14 mouse cellular contexts compared by ENCODE assay signal in genomic region chr19:9047946-9048387, GRCm38 (mm10). TPM values are rescaled to one million over a fixed set of nuclear protein-coding genes. Genes with fewer than 3 reads are reported as not detected.
DNase-seq lines count a peak whose midpoint lies in the region; ATAC-seq and TF ChIP-seq lines count a peak whose summit lies in the region.
"Had no signal": no experiment of that assay in that cellular context is flagged by ENCODE, and none has a peak within 500 bp of the region (broad histone marks: within the 10 kb centered on the region; RNA-seq: fewer than 3 reads in every experiment).

No protein-coding gene starts in this region.

- 40% methylated on average over 1 of the region's 1 CpGs for WGBS in liver, postnatal 0 days (ENCODE audit: insufficient replicate concordance)

- TF ChIP-seq EP300 in liver, postnatal 0 days (IDR thresholded peaks at IDR 0.05; ENCODE audit: low read depth): no peak

- H3K4me1 ChIP-seq in liver, postnatal 0 days (ENCODE audit: insufficient read depth): peaks cover 29% of the 10 kb centered on the region
- H3K4me1 ChIP-seq: hindbrain, embryonic 15.5 days had no signal

- no peak overlapping the region for H3K4me3 ChIP-seq in gastrocnemius, adult 2 months
- no peak overlapping the region for H3K4me3 ChIP-seq in liver, postnatal 0 days (ENCODE audit: low read depth, low read length)
- H3K4me3 ChIP-seq in layer of hippocampus, adult 2 months: no peak overlapping the region
- H3K4me3 ChIP-seq: hindbrain, embryonic 15.5 days; limb, embryonic 15.5 days had no signal

- no peaks in the 10 kb centered on the region for H3K27me3 ChIP-seq in liver, postnatal 0 days (ENCODE audit: insufficient read depth, low read length)
- H3K27me3 ChIP-seq: hindbrain, embryonic 15.5 days; limb, embryonic 15.5 days had no signal

- no peak for TF ChIP-seq CTCF in gastrocnemius, adult 2 months (IDR thresholded peaks at IDR 0.05)
- no peak for TF ChIP-seq CTCF in liver, postnatal 0 days (IDR thresholded peaks at IDR 0.05; ENCODE audit: low read depth)
- TF ChIP-seq CTCF in layer of hippocampus, adult 2 months (conservative IDR thresholded peaks at IDR 0.05): no peak

- no peak for DNase-seq in gastrocnemius, adult 2 months
- DNase-seq in gastrocnemius, postnatal 36 days: no peak
- DNase-seq in kidney, postnatal 14 days: peak; percentile 37
- DNase-seq in kidney, adult 11 months: no peak
- DNase-seq in NIH3T3 (ENCODE audit: low read depth): peak; percentile 47
- no peak for DNase-seq in liver, postnatal 0 days
- DNase-seq in layer of hippocampus, adult 2 months (ENCODE audit: low spot score in 2 of 2): no peak
- no peak for DNase-seq in gastrocnemius, postnatal 4 days (ENCODE audit: low spot score in 2 of 2)
- DNase-seq: adrenal gland, postnatal 25 days; cerebellum, postnatal 10 days had no signal

- peaks cover 4% of the 10 kb centered on the region; the same call in 1 of the 2 replicates for H3K9me3 ChIP-seq in liver, postnatal 0 days (ENCODE audit: low read length)
- H3K9me3 ChIP-seq: hindbrain, embryonic 15.5 days; limb, embryonic 15.5 days had no signal

- peak overlapping the region; percentile 53 for H3K4me2 ChIP-seq in liver, postnatal 0 days (ENCODE audit: low read depth, low read length)
- H3K4me2 ChIP-seq: hindbrain, embryonic 15.5 days; limb, embryonic 15.5 days had no signal

- no peak for ATAC-seq in liver, postnatal 0 days

- H3K9ac ChIP-seq in liver, postnatal 0 days (replicated peaks): no peak overlapping the region
- H3K9ac ChIP-seq: hindbrain, embryonic 15.5 days; limb, embryonic 15.5 days had no signal

- H3K27ac ChIP-seq in gastrocnemius, adult 2 months: peak overlapping the region; percentile 21; the same call in 1 of the 2 replicates
- H3K27ac ChIP-seq in liver, postnatal 0 days (ENCODE audit: low read depth): no peak overlapping the region
- H3K27ac ChIP-seq in layer of hippocampus, adult 2 months: no peak overlapping the region
- H3K27ac ChIP-seq: hindbrain, embryonic 15.5 days; limb, embryonic 15.5 days had no signal

- H3K36me3 ChIP-seq in liver, postnatal 0 days (replicated peaks; ENCODE audit: insufficient read depth, low read length): no peaks in the 10 kb centered on the region
- H3K36me3 ChIP-seq: hindbrain, embryonic 15.5 days; limb, embryonic 15.5 days had no signal

- intact Hi-C loops in gastrocnemius, adult 2 months (cut with DNase I): no loop called here
- intact Hi-C loops in gastrocnemius, postnatal 36 days (cut with DNase I): no loop called here

RNA-seq across cellular contexts. Expression of gene Scgb1a1, which starts 39.8 kb away (rescaled TPM):
- total RNA-seq in gastrocnemius, adult 2 months (2021): not detected
- not detected for total RNA-seq in gastrocnemius, postnatal 36 days (2021)
- polyA plus RNA-seq in liver, postnatal 0 days (2015; fragmentation: Nextera tagmentation; extraction: Ambion mirVana): 0.85 and 3.7 TPM in 2 replicates
- not detected for total RNA-seq in layer of hippocampus, adult 2 months (2021)
- 1 to 10 TPM; 1.7 to 5.3 TPM for total RNA-seq in gastrocnemius, postnatal 4 days (2021)
- total RNA-seq: adrenal gland, postnatal 25 days; layer of hippocampus, postnatal 14 days; monocyte, adult 5-6 weeks had no signal
- polyA plus RNA-seq: hindbrain, embryonic 15.5 days had no signal

RNA-seq across cellular contexts. Expression of gene Ahnak, which starts 58.9 kb away (rescaled TPM):
- total RNA-seq in gastrocnemius, adult 2 months (2021): 100 to 1,000 TPM; 212 to 217 TPM
- total RNA-seq in gastrocnemius, postnatal 36 days (2021): 100 to 1,000 TPM; 171 to 208 TPM
- polyA plus RNA-seq in liver, postnatal 0 days (2015; fragmentation: Nextera tagmentation; extraction: Ambion mirVana): 3.5 and 4.0 TPM in 2 replicates
- 10 to 100 TPM; 19.4 to 21.9 TPM for total RNA-seq in layer of hippocampus, adult 2 months (2021)
- 100 to 1,000 TPM; 377 to 414 TPM for total RNA-seq in gastrocnemius, postnatal 4 days (2021)

Comparison
In these comparisons a context has a peak if more than half of its experiments do, and no peak if none do; other contexts are left out.
1. DNase-seq: peak in kidney, postnatal 14 days (single experiment) and NIH3T3 (single experiment); none in gastrocnemius, adult 2 months (single experiment), gastrocnemius, postnatal 36 days (0 of 2), kidney, adult 11 months (single experiment), liver, postnatal 0 days (single experiment), layer of hippocampus, adult 2 months (0 of 2) and gastrocnemius, postnatal 4 days (0 of 2).
2. RNA of gene Ahnak, which starts 58.9 kb away (total RNA-seq): 377 to 414 TPM in gastrocnemius, postnatal 4 days, 212 to 217 TPM in gastrocnemius, adult 2 months and 171 to 208 TPM in gastrocnemius, postnatal 36 days; 19.4 to 21.9 TPM in layer of hippocampus, adult 2 months; every median in the first group is over 4 times any median in the second.